Mouse (Mus musculus): Measurements from ENCODE around the gene Set.
"Not testable (repeated sequence)": the region's sequence is repeated elsewhere in the genome, so short reads cannot be mapped to it uniquely, and the experiment has no call there.

Set gene

GRCm38 (mm10) chr2:30057223-30057904 lies at the start of gene Set:
Gene Set, plus strand, starts transcription at chr2:30057378.
- DNase-seq (ENCODE audit: low read depth), result peak; percentile 87

GRCm38 (mm10) chr2:30009101-30009500 lies 48.1 kb upstream of the Set start:
- DNase-seq (ENCODE audit: low read depth), result no peak

- DNase-seq (ENCODE audit: low read depth), result no peak
Observed at GRCm38 (mm10) chr2:30010840-30011281, 46.3 kb upstream of the Set start.

- no peak for DNase-seq (ENCODE audit: low read depth)
Observed at GRCm38 (mm10) chr2:30014326-30014966, 42.7 kb upstream of the Set start.

GRCm38 (mm10) chr2:30025454-30025853 lies 31.7 kb upstream of the Set start:
- DNase-seq (ENCODE audit: low read depth), result no peak

- DNase-seq (ENCODE audit: low read depth), result no peak
Observed at GRCm38 (mm10) chr2:30026997-30027396, 30.2 kb upstream of the Set start.

GRCm38 (mm10) chr2:30032244-30032846 lies 24.8 kb upstream of the Set start:
- DNase-seq (ENCODE audit: low read depth), result no peak

- DNase-seq (ENCODE audit: low read depth), result no peak
Observed at GRCm38 (mm10) chr2:30032957-30033356, 24.2 kb upstream of the Set start.

GRCm38 (mm10) chr2:30037762-30038161 lies 19.4 kb upstream of the Set start:
- no peak for DNase-seq (ENCODE audit: low read depth)

GRCm38 (mm10) chr2:30038370-30038769 lies 18.8 kb upstream of the Set start:
- no peak for DNase-seq (ENCODE audit: low read depth)

- DNase-seq (ENCODE audit: low read depth), result no peak
Observed at GRCm38 (mm10) chr2:30039687-30040086, 17.5 kb upstream of the Set start.

- DNase-seq (ENCODE audit: low read depth), result peak; percentile 84
Observed at GRCm38 (mm10) chr2:30042445-30042844, 14.7 kb upstream of the Set start.

- no peak for DNase-seq (ENCODE audit: low read depth)
Observed at GRCm38 (mm10) chr2:30044550-30044949, 12.6 kb upstream of the Set start.

- no peak for DNase-seq (ENCODE audit: low read depth)
Observed at GRCm38 (mm10) chr2:30047127-30047526, 10.1 kb upstream of the Set start.

- peak; percentile 73 for DNase-seq (ENCODE audit: low read depth)
Observed at GRCm38 (mm10) chr2:30048101-30048501, 9.1 kb upstream of the Set start.

GRCm38 (mm10) chr2:30048699-30049388 lies 8.3 kb upstream of the Set start, which contains the start of gene Wdr34:
Gene Wdr34, minus strand, starts transcription at chr2:30048881.
- peak; percentile 98 for DNase-seq (ENCODE audit: low read depth)

GRCm38 (mm10) chr2:30049831-30050230 lies 7.3 kb upstream of the Set start:
- peak; percentile 44 for DNase-seq (ENCODE audit: low read depth)

- DNase-seq (ENCODE audit: low read depth), result peak; percentile 42
Observed at GRCm38 (mm10) chr2:30051992-30052761, 5.0 kb upstream of the Set start.

- DNase-seq (ENCODE audit: low read depth), result not testable (repeated sequence)
Observed at GRCm38 (mm10) chr2:30055310-30055709, 1.9 kb upstream of the Set start.

- DNase-seq (ENCODE audit: low read depth), result no peak
Observed at GRCm38 (mm10) chr2:30056736-30057135, 442 bp upstream of the Set start.

- DNase-seq (ENCODE audit: low read depth), result no peak
Observed at GRCm38 (mm10) chr2:30058418-30058817, 1.2 kb downstream of the Set start.
